Mouse (Mus musculus): ENCODE results near the gene Pcyox1.

Pcyox1 gene

DNA sequence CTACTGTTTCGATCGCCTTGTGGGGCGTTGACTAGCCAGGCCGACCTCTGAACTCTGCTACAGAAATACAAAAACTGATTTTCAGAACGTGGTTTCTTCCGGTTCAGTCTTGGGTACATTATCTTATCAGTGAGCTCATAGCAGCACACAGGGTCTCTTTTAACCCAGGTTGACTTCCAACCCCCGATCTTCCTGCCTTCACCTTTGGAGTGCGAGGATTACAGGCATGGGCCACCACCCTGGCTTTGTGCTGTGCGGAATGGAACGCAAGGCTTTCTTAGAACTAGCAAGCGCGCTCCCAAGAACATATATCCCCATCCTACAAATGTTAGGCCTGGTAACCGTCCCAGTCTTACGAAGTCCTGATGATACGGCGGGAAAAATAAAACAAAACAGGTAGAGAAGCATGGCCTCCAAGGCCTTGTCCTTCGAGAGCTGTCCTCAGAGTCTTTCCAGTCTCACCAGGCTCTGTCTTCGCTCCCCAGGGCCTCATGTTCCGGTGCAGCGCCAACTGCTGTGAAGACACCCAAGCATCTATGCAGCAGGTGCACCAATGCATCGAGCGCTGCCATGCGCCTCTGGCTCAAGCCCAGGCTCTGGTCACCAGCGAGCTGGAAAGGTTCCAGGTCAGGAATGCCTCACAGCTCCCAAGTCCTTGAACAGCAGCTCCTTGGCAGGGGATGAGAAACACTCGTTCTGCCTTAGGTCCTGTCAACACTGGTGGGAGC, 30.7 kb downstream of the Pcyox1 start:
- peak; percentile 31 for DNase-seq (ENCODE audit: low read depth, low spot score)

DNA sequence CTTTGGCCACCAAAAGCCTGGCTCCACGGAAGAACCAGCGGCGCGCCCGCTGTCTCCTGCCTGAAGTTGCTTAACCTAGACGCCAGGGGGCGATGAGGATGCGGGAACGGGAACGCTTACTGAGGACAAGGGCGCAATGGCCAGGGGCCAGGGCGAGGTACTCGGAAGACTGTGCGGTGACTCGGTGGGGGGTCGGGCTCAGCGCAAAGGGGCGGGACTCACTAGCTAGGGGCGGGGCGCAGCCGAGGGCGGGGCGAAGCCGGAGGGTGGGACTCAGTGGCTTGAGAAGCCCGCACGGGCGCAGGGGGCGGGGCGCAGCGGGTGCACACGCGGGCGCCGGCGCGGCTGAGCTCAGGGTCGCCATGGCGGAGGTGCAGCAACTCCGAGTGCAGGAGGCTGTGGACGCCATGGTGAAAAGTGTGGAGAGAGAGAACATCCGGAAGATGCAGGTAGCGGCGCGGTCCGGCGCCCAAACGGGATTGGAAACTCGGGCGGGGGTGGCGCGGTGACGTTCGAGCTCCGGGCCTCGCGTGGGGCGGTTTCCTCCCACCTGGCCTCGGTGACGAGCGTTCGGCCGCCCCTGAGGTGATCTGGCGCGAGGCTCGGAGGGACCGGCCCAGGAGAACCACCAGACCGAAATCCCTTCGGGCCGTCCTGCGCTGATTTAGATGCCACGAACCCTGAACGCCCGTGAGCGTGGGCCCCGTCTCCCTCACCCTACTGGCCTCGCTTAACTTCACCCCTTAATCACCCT, 31.4 kb downstream of the Pcyox1 start, which contains the start of gene Fam136a:
Fam136a (plus strand) TSS at position 276 of the 754 bp plus-strand sequence.
- DNase-seq (ENCODE audit: low read depth, low spot score) = peak; percentile 99

DNA sequence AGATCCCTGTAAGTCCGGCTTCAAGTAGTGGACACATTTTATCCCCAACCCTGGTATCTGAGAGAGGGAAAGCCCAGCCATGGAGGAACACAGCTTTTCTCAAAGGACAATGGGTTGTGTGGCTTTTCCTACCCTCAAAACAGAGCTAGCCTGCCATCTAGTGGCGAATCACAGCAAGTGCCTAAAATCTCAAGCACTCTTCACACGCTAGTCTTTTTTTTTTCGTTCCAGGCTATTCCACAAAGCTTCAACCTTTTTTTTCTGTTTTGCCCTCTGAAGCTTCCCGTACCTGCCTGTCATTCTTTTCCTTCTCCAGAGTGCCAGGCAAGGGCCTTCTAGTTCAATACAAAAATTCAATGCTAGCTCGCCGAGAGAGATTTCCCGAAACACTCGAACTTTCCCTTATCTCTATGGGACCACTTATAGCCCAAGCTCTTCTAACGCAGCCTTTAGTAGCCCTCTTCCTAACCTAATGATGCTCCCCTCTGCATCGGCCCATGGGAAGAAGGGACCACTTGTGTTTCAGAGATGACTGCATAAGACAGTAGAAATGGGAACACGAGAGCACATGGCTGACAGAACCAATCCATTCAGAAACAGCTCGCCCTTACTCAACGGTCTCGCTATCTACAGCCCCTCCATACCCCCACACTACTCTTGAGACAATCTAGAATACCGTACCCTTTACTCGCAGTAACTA, 32.4 kb downstream of the Pcyox1 start:
- DNase-seq (ENCODE audit: low read depth, low spot score) = peak; percentile 91

DNA sequence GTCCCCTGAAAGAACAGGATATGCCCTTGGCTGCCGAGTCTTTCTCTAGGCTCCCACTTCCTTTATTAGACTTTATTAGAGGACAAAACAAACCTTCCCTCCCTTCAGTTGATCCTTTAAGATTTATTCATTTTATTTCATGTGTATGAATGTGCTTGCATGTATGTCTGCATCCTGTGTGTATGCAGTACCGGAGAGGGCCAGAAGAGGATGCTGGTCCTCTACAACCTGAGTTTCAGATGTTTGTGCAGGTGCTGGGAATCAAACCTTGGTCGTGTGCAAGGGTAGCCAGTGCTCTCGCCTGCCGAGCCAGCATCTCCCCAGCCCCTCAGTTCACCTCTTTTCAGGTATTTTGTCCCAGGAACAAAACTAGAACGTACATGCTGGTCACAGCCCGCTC, 35.6 kb downstream of the Pcyox1 start:
- peak; percentile 48 for DNase-seq (ENCODE audit: low read depth, low spot score)

DNA sequence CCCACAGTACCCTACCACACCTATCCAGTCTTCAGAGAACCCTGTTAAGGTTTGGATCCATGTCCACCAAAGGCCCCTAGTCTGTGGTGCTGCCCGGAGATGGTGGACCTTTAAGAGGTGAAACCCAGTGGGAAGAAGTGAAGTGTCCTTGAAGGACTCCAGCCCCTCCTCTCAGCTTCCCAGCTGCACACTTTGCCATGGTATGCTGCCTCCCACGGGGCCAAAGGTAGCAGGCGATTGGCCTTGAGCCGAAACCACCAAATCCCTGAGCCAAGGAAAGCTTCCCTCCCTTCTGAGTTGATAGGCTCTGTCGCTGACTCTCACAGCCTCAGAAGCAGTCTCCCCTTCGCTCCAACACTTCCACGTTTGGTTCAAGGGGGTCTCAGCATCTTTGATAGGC, 36.3 kb downstream of the Pcyox1 start:
- no peak for DNase-seq (ENCODE audit: low read depth, low spot score)

DNA sequence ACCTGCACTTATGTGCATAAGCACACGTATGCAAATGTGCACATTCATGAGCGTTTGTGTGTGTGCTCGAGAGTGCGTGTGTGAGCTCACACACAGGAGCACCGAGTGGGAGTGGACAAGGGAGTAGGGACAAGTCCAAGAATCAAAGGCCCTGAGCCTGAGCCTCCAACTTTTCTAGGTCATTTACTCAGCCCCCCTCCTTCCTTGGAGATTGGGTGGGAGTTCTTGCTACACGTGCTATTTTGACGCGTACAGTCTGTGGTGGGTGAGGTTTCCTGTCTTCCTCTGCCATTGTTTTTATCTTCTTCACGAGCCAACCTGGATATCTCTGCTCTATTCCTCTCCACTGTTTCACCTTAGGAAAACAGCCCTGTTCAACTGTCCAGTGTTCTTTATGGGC, 40.0 kb downstream of the Pcyox1 start:
- no peak for DNase-seq (ENCODE audit: low read depth, low spot score)

DNA sequence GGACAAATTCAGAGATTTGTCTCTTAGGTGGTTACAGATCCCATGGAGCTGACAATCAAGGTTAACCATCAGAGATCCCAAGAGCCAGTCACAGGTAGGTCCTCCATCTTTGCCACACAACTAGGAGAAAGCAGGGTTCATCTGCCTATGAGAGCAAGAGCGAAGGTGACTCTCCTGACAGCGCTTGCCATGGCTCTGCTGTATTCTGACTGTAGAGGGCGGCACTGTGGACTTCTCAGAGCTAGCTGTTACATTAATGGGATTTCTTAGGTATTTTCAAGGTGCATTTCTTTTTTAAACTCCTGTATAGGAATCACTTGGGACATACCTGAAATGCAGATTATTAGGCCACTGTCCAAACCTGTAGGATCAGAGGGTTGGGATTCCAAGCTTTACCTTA, 42.0 kb downstream of the Pcyox1 start:
- DNase-seq (ENCODE audit: low read depth, low spot score) = no peak

DNA sequence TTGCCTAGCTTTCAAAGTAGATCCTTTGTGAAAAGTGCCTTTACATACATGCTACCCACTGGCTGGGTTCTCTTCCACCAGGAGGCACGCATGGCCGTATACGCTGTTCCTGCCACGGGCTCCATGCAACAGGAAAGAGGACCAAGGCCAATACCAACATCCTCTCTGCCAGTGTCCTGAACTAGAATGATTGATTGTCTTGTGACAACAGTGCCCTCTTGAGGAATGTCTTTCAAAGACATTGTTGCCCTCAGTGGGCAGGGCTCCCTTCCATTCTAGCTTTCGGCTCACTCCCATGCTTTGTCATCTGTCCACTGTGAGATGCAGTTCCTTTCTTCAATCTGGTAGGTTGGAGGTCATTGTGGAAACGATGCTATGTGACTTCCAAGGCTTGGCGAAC, 47.7 kb downstream of the Pcyox1 start:
- peak; percentile 49 for DNase-seq (ENCODE audit: low read depth, low spot score)

DNA sequence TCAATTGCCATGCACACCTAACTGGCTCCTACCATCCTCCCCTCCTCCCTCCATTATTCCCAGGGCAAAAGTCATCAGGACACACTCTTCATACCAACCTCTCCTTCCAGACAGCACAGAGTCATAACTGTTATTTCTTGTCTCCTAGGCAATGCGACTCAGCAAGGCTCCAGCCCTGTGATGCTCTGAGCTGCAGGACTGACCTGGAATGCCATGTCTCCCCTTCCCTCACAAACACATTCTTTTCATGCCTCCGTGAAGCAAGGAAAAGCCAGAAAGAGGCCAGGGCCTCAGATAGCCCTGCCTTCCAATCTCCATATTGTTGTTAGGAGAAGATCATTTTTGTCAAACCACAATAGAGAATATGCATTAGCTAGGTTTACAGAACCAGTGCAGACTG, 50.9 kb downstream of the Pcyox1 start:
- DNase-seq (ENCODE audit: low read depth, low spot score) = no peak

DNA sequence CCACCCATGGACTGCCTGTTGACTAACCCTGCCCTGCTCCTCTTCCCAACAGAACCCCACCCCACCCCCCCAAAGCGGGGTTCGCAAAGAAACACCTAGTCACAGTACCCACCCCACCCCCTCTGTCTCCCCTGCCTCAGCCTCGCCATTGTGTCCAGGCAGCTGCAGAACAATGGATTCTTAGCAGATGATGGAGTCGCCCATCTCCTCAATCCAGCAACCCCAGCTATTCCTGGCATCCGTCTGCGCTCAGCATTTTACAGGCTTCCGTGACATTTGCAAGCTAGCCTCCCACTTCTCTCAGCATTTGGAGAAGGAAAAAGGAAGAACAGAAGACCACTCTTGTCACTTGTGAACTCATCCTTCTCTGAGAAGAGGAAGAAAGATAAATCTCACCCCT, 53.3 kb downstream of the Pcyox1 start:
- peak; percentile 76 for DNase-seq (ENCODE audit: low read depth, low spot score)

DNA sequence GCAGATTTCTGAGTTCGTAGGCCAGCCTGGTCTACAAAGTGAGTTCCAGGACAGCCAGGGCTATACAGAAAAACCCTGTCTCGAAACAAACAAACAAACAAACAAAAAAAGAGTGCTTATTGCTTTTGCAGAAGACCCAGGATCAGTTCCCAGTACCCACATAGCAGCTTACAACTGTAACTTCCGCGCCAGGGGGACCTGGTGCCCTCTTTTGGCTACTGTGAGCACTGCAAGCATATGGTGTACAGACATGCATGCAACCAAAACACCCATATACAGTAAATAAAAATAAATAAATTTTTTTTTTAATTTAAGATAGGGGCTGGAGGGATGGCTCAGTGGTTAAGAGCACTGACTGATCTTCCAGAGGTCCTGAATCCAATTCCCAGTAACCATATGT, 60.6 kb downstream of the Pcyox1 start:
- DNase-seq (ENCODE audit: low read depth, low spot score) = peak; percentile 48

Data from ES-CJ7 (cell line).